In genomic region chr3:99842333-99842732, GRCm38 (mm10) we compare ENCODE assay signal across 21 mouse cellular contexts. TPM values are rescaled to one million over a fixed set of nuclear protein-coding genes. Genes with fewer than 3 reads are reported as not detected.
DNase-seq lines count a peak whose midpoint lies in the region; ATAC-seq and TF ChIP-seq lines count a peak whose summit lies in the region.
"Had no signal": no experiment of that assay in that cellular context is flagged by ENCODE, and none has a peak within 500 bp of the region (broad histone marks: within the 10 kb centered on the region; RNA-seq: fewer than 3 reads in every experiment).

No protein-coding gene starts in this region.

- H3K36me3 ChIP-seq in kidney, postnatal 0 days (ENCODE audit: insufficient read depth, low read length) = no peaks in the 10 kb centered on the region
- H3K36me3 ChIP-seq in kidney, embryonic 16.5 days (ENCODE audit: insufficient read depth, low read length) = no peaks in the 10 kb centered on the region
- H3K36me3 ChIP-seq in midbrain, postnatal 0 days (ENCODE audit: insufficient read depth, low read length) = no peaks in the 10 kb centered on the region
- no peaks in the 10 kb centered on the region for H3K36me3 ChIP-seq in midbrain, embryonic 11.5 days (ENCODE audit: control insufficient read depth, insufficient read depth, low read length)
- H3K36me3 ChIP-seq in limb, embryonic 13.5 days = no peaks in the 10 kb centered on the region
- H3K36me3 ChIP-seq: embryonic facial prominence, embryonic 15.5 days; forebrain, embryonic 10.5 days; forebrain, embryonic 15.5 days; heart, embryonic 13.5 days had no signal

- H3K9ac ChIP-seq in kidney, postnatal 0 days (ENCODE audit: low read depth, low read length) = no peak overlapping the region
- H3K9ac ChIP-seq in kidney, embryonic 16.5 days (replicated peaks; ENCODE audit: low read length) = no peak overlapping the region
- no peak overlapping the region for H3K9ac ChIP-seq in midbrain, postnatal 0 days (replicated peaks; ENCODE audit: low read length, poor library complexity, severe bottlenecking)
- no peak overlapping the region for H3K9ac ChIP-seq in midbrain, embryonic 11.5 days (ENCODE audit: low read length)
- H3K9ac ChIP-seq in limb, embryonic 13.5 days = no peak overlapping the region
- H3K9ac ChIP-seq: embryonic facial prominence, embryonic 15.5 days; forebrain, embryonic 15.5 days; heart, embryonic 13.5 days had no signal

- DNase-seq in kidney, postnatal 0 days (ENCODE audit: low spot score) = peak; percentile 44
- DNase-seq in midbrain, postnatal 0 days (ENCODE audit: low spot score) = peak; percentile 11
- no peak for DNase-seq in midbrain, embryonic 11.5 days (ENCODE audit: low spot score, missing footprints)
- peak; percentile 23 for DNase-seq in mesoderm, embryonic 11.5 days (ENCODE audit: low read depth, low spot score)
- no peak for DNase-seq in embryo, embryonic 11 days
- DNase-seq: adrenal gland, adult 8-10 months; adrenal gland, postnatal 36 days; cerebellum, adult 2 months; cerebellum, postnatal 10 days; gastrocnemius, postnatal 36 days; heart, adult 11 months; heart, postnatal 36 days had no signal

- no peak for ATAC-seq in kidney, postnatal 0 days (replicated peaks; ENCODE audit: low FRiP score, low read depth)
- ATAC-seq in kidney, embryonic 16.5 days (ENCODE audit: low FRiP score, low TSS enrichment) = no peak
- no peak for ATAC-seq in midbrain, postnatal 0 days (ENCODE audit: low FRiP score)
- no peak for ATAC-seq in midbrain, embryonic 11.5 days (ENCODE audit: low FRiP score)
- ATAC-seq in limb, embryonic 13.5 days (ENCODE audit: low FRiP score, low read depth) = no peak
- ATAC-seq: forebrain, embryonic 15.5 days had no signal

- no peaks in the 10 kb centered on the region for H3K9me3 ChIP-seq in kidney, postnatal 0 days (replicated peaks; ENCODE audit: low read length)
- no peaks in the 10 kb centered on the region for H3K9me3 ChIP-seq in kidney, embryonic 16.5 days (ENCODE audit: low read length)
- no peaks in the 10 kb centered on the region for H3K9me3 ChIP-seq in midbrain, postnatal 0 days (ENCODE audit: low read length)
- no peaks in the 10 kb centered on the region for H3K9me3 ChIP-seq in midbrain, embryonic 11.5 days (ENCODE audit: control insufficient read depth, low read length)
- H3K9me3 ChIP-seq in limb, embryonic 13.5 days = no peaks in the 10 kb centered on the region
- H3K9me3 ChIP-seq: embryonic facial prominence, embryonic 15.5 days; forebrain, embryonic 10.5 days; forebrain, embryonic 15.5 days; heart, embryonic 13.5 days had no signal

- H3K4me3 ChIP-seq in kidney, postnatal 0 days (replicated peaks; ENCODE audit: low read depth, low read length) = no peak overlapping the region
- no peak overlapping the region for H3K4me3 ChIP-seq in kidney, embryonic 16.5 days (ENCODE audit: low read length)
- H3K4me3 ChIP-seq in midbrain, postnatal 0 days (ENCODE audit: low read depth, low read length) = no peak overlapping the region
- no peak overlapping the region for H3K4me3 ChIP-seq in midbrain, embryonic 11.5 days (ENCODE audit: low read depth, low read length)
- no peak overlapping the region for H3K4me3 ChIP-seq in limb, embryonic 13.5 days
- H3K4me3 ChIP-seq: embryonic facial prominence, embryonic 15.5 days; erythroblast, embryonic 14.5 days; forebrain, embryonic 10.5 days; forebrain, embryonic 15.5 days; heart, embryonic 13.5 days had no signal

- no peak for TF ChIP-seq CTCF in kidney, postnatal 0 days (IDR thresholded peaks at IDR 0.05; ENCODE audit: low read depth)
- no peak; the same call in 1 of the 2 replicates for TF ChIP-seq CTCF in midbrain, postnatal 0 days (IDR thresholded peaks at IDR 0.05)

- H3K27me3 ChIP-seq in kidney, postnatal 0 days (ENCODE audit: insufficient read depth, low read length) = no peaks in the 10 kb centered on the region
- no peaks in the 10 kb centered on the region for H3K27me3 ChIP-seq in kidney, embryonic 16.5 days (ENCODE audit: insufficient read depth, low read length)
- H3K27me3 ChIP-seq in midbrain, postnatal 0 days (ENCODE audit: insufficient read depth, low read length) = no peaks in the 10 kb centered on the region
- no peaks in the 10 kb centered on the region for H3K27me3 ChIP-seq in midbrain, embryonic 11.5 days (ENCODE audit: control insufficient read depth, insufficient read depth, low read length)
- H3K27me3 ChIP-seq in limb, embryonic 13.5 days = 0 out of 2 replicates have a peak, but pooled peaks cover 5% of the 10 kb centered on the region
- H3K27me3 ChIP-seq: CH12.LX; embryonic facial prominence, embryonic 15.5 days; forebrain, embryonic 15.5 days; heart, embryonic 13.5 days had no signal

- no peak overlapping the region for H3K27ac ChIP-seq in kidney, postnatal 0 days
- no peak overlapping the region for H3K27ac ChIP-seq in kidney, embryonic 16.5 days (ENCODE audit: low read length)
- H3K27ac ChIP-seq in midbrain, postnatal 0 days (ENCODE audit: low read depth, low read length) = no peak overlapping the region
- H3K27ac ChIP-seq in midbrain, embryonic 11.5 days (ENCODE audit: low read depth, low read length) = no peak overlapping the region
- peak overlapping the region; percentile 29; the same call in 1 of the 2 replicates for H3K27ac ChIP-seq in limb, embryonic 13.5 days
- H3K27ac ChIP-seq: embryonic facial prominence, embryonic 15.5 days; forebrain, embryonic 10.5 days; forebrain, embryonic 15.5 days; heart, embryonic 13.5 days had no signal

- 27% methylated on average over 2 of the region's 2 CpGs for WGBS in kidney, postnatal 0 days
- 26% methylated on average over 2 of the region's 2 CpGs for WGBS in kidney, embryonic 16.5 days
- WGBS in midbrain, postnatal 0 days = 65% methylated on average over 2 of the region's 2 CpGs
- 84% methylated on average over 2 of the region's 2 CpGs for WGBS in midbrain, embryonic 11.5 days
- 23% methylated on average over 2 of the region's 2 CpGs for WGBS in limb, embryonic 13.5 days

- H3K4me2 ChIP-seq in kidney, postnatal 0 days (ENCODE audit: low read length) = no peak overlapping the region
- H3K4me2 ChIP-seq in kidney, embryonic 16.5 days (replicated peaks; ENCODE audit: low read depth, low read length) = no peak overlapping the region
- H3K4me2 ChIP-seq in midbrain, postnatal 0 days (ENCODE audit: low read depth, low read length, poor library complexity, severe bottlenecking) = no peak overlapping the region
- no peak overlapping the region for H3K4me2 ChIP-seq in midbrain, embryonic 11.5 days
- H3K4me2 ChIP-seq in limb, embryonic 13.5 days (replicated peaks) = no peak overlapping the region
- H3K4me2 ChIP-seq: embryonic facial prominence, embryonic 15.5 days; forebrain, embryonic 15.5 days; heart, embryonic 13.5 days had no signal

- no peaks in the 10 kb centered on the region for H3K4me1 ChIP-seq in kidney, postnatal 0 days (replicated peaks; ENCODE audit: insufficient read depth, low read length)
- H3K4me1 ChIP-seq in kidney, embryonic 16.5 days (ENCODE audit: insufficient read depth, low read length) = no peaks in the 10 kb centered on the region
- H3K4me1 ChIP-seq in midbrain, postnatal 0 days (ENCODE audit: insufficient read depth, low read length) = no peaks in the 10 kb centered on the region
- no peaks in the 10 kb centered on the region for H3K4me1 ChIP-seq in midbrain, embryonic 11.5 days (ENCODE audit: control insufficient read depth, insufficient read depth, low read length)
- H3K4me1 ChIP-seq in limb, embryonic 13.5 days = peaks cover 27% of the 10 kb centered on the region
- H3K4me1 ChIP-seq: forebrain, embryonic 10.5 days; forebrain, embryonic 15.5 days; heart, embryonic 13.5 days had no signal

RNA-seq across cellular contexts. Expression of gene Spag17, which starts 42.9 kb away (rescaled TPM):
- 0.52 and 0.66 TPM in 2 replicates for polyA plus RNA-seq in kidney, postnatal 0 days (2015; fragmentation: Nextera tagmentation; extraction: Ambion mirVana)
- polyA plus RNA-seq in kidney, embryonic 16.5 days (2015; fragmentation: Nextera tagmentation; extraction: Ambion mirVana) = 0.60 and 0.75 TPM in 2 replicates
- total RNA-seq in midbrain, postnatal 0 days (2014; rRNA removed) = 0.22 and 0.71 TPM in 2 replicates
- 0.65 and 0.80 TPM in 2 replicates for polyA plus RNA-seq in midbrain, postnatal 0 days (2015; fragmentation: Nextera tagmentation; extraction: Ambion mirVana)
- polyA plus RNA-seq in midbrain, embryonic 11.5 days (2014; fragmentation: Nextera tagmentation; extraction: Ambion mirVana) = 0.17 and 0.18 TPM in 2 replicates
- 1.0 and 1.1 TPM in 2 replicates for polyA plus RNA-seq in limb, embryonic 13.5 days (2015; fragmentation: Nextera tagmentation; extraction: Ambion mirVana)
- total RNA-seq: adrenal gland, adult 8-10 months; adrenal gland, postnatal 36 days; CH12.LX; gastrocnemius, adult 8-10 months; gastrocnemius, postnatal 36 days; heart, postnatal 36 days had no signal
- polyA plus RNA-seq: erythroblast, embryonic 14.5 days had no signal

Comparison
In these comparisons a context has a peak if more than half of its experiments do, and no peak if none do; other contexts are left out.
1. DNase-seq: peak in kidney, postnatal 0 days (single experiment), midbrain, postnatal 0 days (single experiment) and mesoderm, embryonic 11.5 days (single experiment); none in midbrain, embryonic 11.5 days (single experiment) and embryo, embryonic 11 days (single experiment).